Comparison of ENCODE assay signal across 8 mouse cellular contexts in genomic region chr11:70201691-70202090, GRCm38 (mm10). TPM values are rescaled to one million over a fixed set of nuclear protein-coding genes. Genes with fewer than 3 reads are reported as not detected.
DNase-seq lines count a peak whose midpoint lies in the region; ATAC-seq lines count a peak whose summit lies in the region.

No protein-coding gene starts in this region.

- no peak overlapping the region for H3K4me3 ChIP-seq in stomach, embryonic 14.5 days (ENCODE audit: low read depth, low read length)

- no peaks in the 10 kb centered on the region for H3K27me3 ChIP-seq in stomach, embryonic 14.5 days (ENCODE audit: control insufficient read depth, insufficient read depth, low read length)

- H3K4me1 ChIP-seq in stomach, embryonic 14.5 days (ENCODE audit: control insufficient read depth, insufficient read depth, low read length): no peaks in the 10 kb centered on the region

- no peak overlapping the region for H3K4me2 ChIP-seq in stomach, embryonic 14.5 days (replicated peaks; ENCODE audit: low read depth, low read length)

- no peak overlapping the region for H3K9ac ChIP-seq in stomach, embryonic 14.5 days (replicated peaks; ENCODE audit: low read depth, low read length)

- ATAC-seq in monocyte, adult 5-6 weeks (replicated peaks; ENCODE audit: insufficient number of reproducible peaks, low FRiP score, low TSS enrichment, poor library complexity, severe bottlenecking): peak; percentile 69
- ATAC-seq in stomach, embryonic 14.5 days (ENCODE audit: insufficient number of reproducible peaks, insufficient read depth, low FRiP score, low read depth): peak; percentile 42; the same call in 1 of the 2 replicates

- DNase-seq in heart, adult 11 months: peak; percentile 93
- no peak for DNase-seq in heart, postnatal 25 days (ENCODE audit: low spot score)
- peak; percentile 57 for DNase-seq in adrenal gland, adult 8-10 months
- peak; percentile 93 for DNase-seq in embryo, embryonic 10 days (ENCODE audit: low spot score)
- DNase-seq in heart, postnatal 10 days: peak; percentile 85 to 91
- DNase-seq in layer of hippocampus, postnatal 36 days: peak; percentile 57 to 69

- no peaks in the 10 kb centered on the region for H3K36me3 ChIP-seq in stomach, embryonic 14.5 days (ENCODE audit: control insufficient read depth, insufficient read depth, low read length)

- intact Hi-C loops in heart, postnatal 25 days (cut with DNase I): no loop called here
- intact Hi-C loops in heart, postnatal 10 days (cut with DNase I): loop anchor here (1.0 to 2.0 kb wide), 2 partner anchors 127 to 146 kb away; no protein-coding TSS in a partner anchor

- WGBS in stomach, embryonic 14.5 days: 33% methylated on average over 5 of the region's 5 CpGs

- H3K27ac ChIP-seq in stomach, embryonic 14.5 days (ENCODE audit: low read length): no peak overlapping the region

- no peaks in the 10 kb centered on the region for H3K9me3 ChIP-seq in stomach, embryonic 14.5 days (ENCODE audit: control insufficient read depth, low read depth, low read length)

RNA-seq across cellular contexts. Expression of gene Slc16a11, which starts 10.9 kb away (rescaled TPM):
- total RNA-seq in heart, postnatal 25 days (2021): under 1 TPM in 1 of 2 experiments, not detected in 1; 0.45 TPM
- 1 to 10 TPM in 2 of 4 experiments, under 1 TPM in 2; 0.23 to 2.0 (median 0.86) TPM for total RNA-seq in adrenal gland, adult 8-10 months (2022)
- under 1 TPM; 0.20 to 0.91 TPM for total RNA-seq in heart, postnatal 10 days (2021)
- 10 to 100 TPM; 30.5 to 34.6 TPM for total RNA-seq in layer of hippocampus, postnatal 36 days (2021)
- total RNA-seq in monocyte, adult 5-6 weeks (2017): not detected in 3 replicates
- 0.69 and 1.5 TPM in 2 replicates for polyA plus RNA-seq in stomach, embryonic 14.5 days (2014; fragmentation: Nextera tagmentation; extraction: Ambion mirVana)

RNA-seq across cellular contexts. Expression of gene Slc16a13, which starts 19.2 kb away (rescaled TPM):
- 1 to 10 TPM; 4.2 to 4.8 TPM for total RNA-seq in heart, postnatal 25 days (2021)
- 1 to 10 TPM; 4.4 to 9.4 (median 6.6) TPM for total RNA-seq in adrenal gland, adult 8-10 months (2022)
- 1 to 10 TPM; 5.2 to 6.8 TPM for total RNA-seq in heart, postnatal 10 days (2021)
- total RNA-seq in layer of hippocampus, postnatal 36 days (2021): 1 to 10 TPM; 6.9 to 9.4 TPM
- total RNA-seq in monocyte, adult 5-6 weeks (2017): 1.9 to 11.0 TPM (median 3.1 TPM) in 3 replicates
- polyA plus RNA-seq in stomach, embryonic 14.5 days (2014; fragmentation: Nextera tagmentation; extraction: Ambion mirVana): 5.6 and 8.8 TPM in 2 replicates

RNA-seq across cellular contexts. Expression of gene Bcl6b, which starts 27.9 kb away (rescaled TPM):
- total RNA-seq in heart, postnatal 25 days (2021): 10 to 100 TPM; 20.0 to 22.3 TPM
- 10 to 100 TPM in 2 of 4 experiments, 1 to 10 TPM in 2; 6.4 to 25.1 (median 10.5) TPM for total RNA-seq in adrenal gland, adult 8-10 months (2022)
- total RNA-seq in heart, postnatal 10 days (2021): 10 to 100 TPM; 54.7 to 55.5 TPM
- total RNA-seq in layer of hippocampus, postnatal 36 days (2021): 1 to 10 TPM; 1.1 to 1.3 TPM
- not detected in 3 replicates for total RNA-seq in monocyte, adult 5-6 weeks (2017)
- polyA plus RNA-seq in stomach, embryonic 14.5 days (2014; fragmentation: Nextera tagmentation; extraction: Ambion mirVana): 11.3 and 12.0 TPM in 2 replicates

RNA-seq across cellular contexts. Expression of gene 0610010K14Rik, which starts 36.0 kb away (rescaled TPM):
- total RNA-seq in heart, postnatal 25 days (2021): 10 to 100 TPM; 31.4 to 36.7 TPM
- 10 to 100 TPM; 38.2 to 52.6 (median 44.5) TPM for total RNA-seq in adrenal gland, adult 8-10 months (2022)
- 10 to 100 TPM; 54.8 to 60.8 TPM for total RNA-seq in heart, postnatal 10 days (2021)
- 10 to 100 TPM; 41.4 to 45.6 TPM for total RNA-seq in layer of hippocampus, postnatal 36 days (2021)
- total RNA-seq in monocyte, adult 5-6 weeks (2017): 8.1 to 28.1 TPM (median 18.3 TPM) in 3 replicates
- 164 and 167 TPM in 2 replicates for polyA plus RNA-seq in stomach, embryonic 14.5 days (2014; fragmentation: Nextera tagmentation; extraction: Ambion mirVana)

RNA-seq across cellular contexts. Expression of gene Gm21988, which starts 37.9 kb away (rescaled TPM):
- 1 to 10 TPM; 2.1 to 2.3 TPM for total RNA-seq in heart, postnatal 25 days (2021)
- 1 to 10 TPM; 3.9 to 6.7 (median 5.3) TPM for total RNA-seq in adrenal gland, adult 8-10 months (2022)
- 1 to 10 TPM; 3.3 to 3.4 TPM for total RNA-seq in heart, postnatal 10 days (2021)
- 1 to 10 TPM; 3.9 to 5.1 TPM for total RNA-seq in layer of hippocampus, postnatal 36 days (2021)
- 3.3 to 5.8 TPM in 2 of 3 replicates, not detected in the other for total RNA-seq in monocyte, adult 5-6 weeks (2017)
- 9.2 and 13.3 TPM in 2 replicates for polyA plus RNA-seq in stomach, embryonic 14.5 days (2014; fragmentation: Nextera tagmentation; extraction: Ambion mirVana)

Comparison
In these comparisons a context has a peak if more than half of its experiments do, and no peak if none do; other contexts are left out.
1. RNA of gene Slc16a11, which starts 10.9 kb away (total RNA-seq): 30.5 to 34.6 TPM in layer of hippocampus, postnatal 36 days; 0.23 to 2.0 TPM in adrenal gland, adult 8-10 months, 0.20 to 0.91 TPM in heart, postnatal 10 days, 0.45 TPM in heart, postnatal 25 days and not detected in monocyte, adult 5-6 weeks; every median in the first group is over 10 times any median in the second.